Mouse (Mus musculus) testis, postnatal 10 days (tissue): Measurements from ENCODE around the gene Chrng.

ENCODE experiments used
- DNase-seq: peaks from one replicate; pipeline ENCODE4 v3.0.0; 2021; ENCODE audit warnings: low spot score

The Chrng gene

GRCm38 (mm10) chr1:87252040-87252609 is 47.7 kb downstream of the Chrng start:
- no peak for DNase-seq

GRCm38 (mm10) chr1:87255173-87255572 is 50.7 kb downstream of the Chrng start:
- no peak for DNase-seq

- DNase-seq, result no peak
Measured at GRCm38 (mm10) chr1:87257691-87258090, 53.2 kb downstream of the Chrng start.

- peak; percentile 63 for DNase-seq
Measured at GRCm38 (mm10) chr1:87258484-87258883, 54.0 kb downstream of the Chrng start.

GRCm38 (mm10) chr1:87259316-87259715 is 54.9 kb downstream of the Chrng start:
- DNase-seq, result no peak
